Mouse (Mus musculus): ENCODE measurements around the gene Srpk1.

Gene Srpk1

GRCm38 (mm10) chr17:28622300-28622759 lies at the start of gene Srpk1:
Gene Srpk1 (minus strand): TSS chr17:28622709.
- peak; percentile 94 for DNase-seq (ENCODE audit: low read depth, low spot score)

GRCm38 (mm10) chr17:28659564-28659963 lies 37.1 kb upstream of the Srpk1 start:
- DNase-seq (ENCODE audit: low read depth, low spot score) = no peak

- DNase-seq (ENCODE audit: low read depth, low spot score) = peak; percentile 3
Observed at GRCm38 (mm10) chr17:28657936-28658335, 35.4 kb upstream of the Srpk1 start.

- DNase-seq (ENCODE audit: low read depth, low spot score) = no peak
Observed at GRCm38 (mm10) chr17:28650268-28650667, 27.8 kb upstream of the Srpk1 start.

GRCm38 (mm10) chr17:28648607-28649370 lies 26.3 kb upstream of the Srpk1 start:
- peak; percentile 23 for DNase-seq (ENCODE audit: low read depth, low spot score)

GRCm38 (mm10) chr17:28646221-28646620 lies 23.7 kb upstream of the Srpk1 start:
- DNase-seq (ENCODE audit: low read depth, low spot score) = no peak

GRCm38 (mm10) chr17:28644112-28644511 lies 21.6 kb upstream of the Srpk1 start:
- DNase-seq (ENCODE audit: low read depth, low spot score) = no peak

GRCm38 (mm10) chr17:28643697-28644096 lies 21.2 kb upstream of the Srpk1 start:
- no peak for DNase-seq (ENCODE audit: low read depth, low spot score)

- no peak for DNase-seq (ENCODE audit: low read depth, low spot score)
Observed at GRCm38 (mm10) chr17:28640113-28640512, 17.6 kb upstream of the Srpk1 start.

- no peak for DNase-seq (ENCODE audit: low read depth, low spot score)
Observed at GRCm38 (mm10) chr17:28637711-28638690, 15.5 kb upstream of the Srpk1 start.

- DNase-seq (ENCODE audit: low read depth, low spot score) = no peak
Observed at GRCm38 (mm10) chr17:28635842-28636241, 13.3 kb upstream of the Srpk1 start.

- DNase-seq (ENCODE audit: low read depth, low spot score) = no peak
Observed at GRCm38 (mm10) chr17:28629125-28629524, 6.6 kb upstream of the Srpk1 start.

- no peak for DNase-seq (ENCODE audit: low read depth, low spot score)
Observed at GRCm38 (mm10) chr17:28628248-28629124, 6.0 kb upstream of the Srpk1 start.

GRCm38 (mm10) chr17:28626937-28627336 lies 4.4 kb upstream of the Srpk1 start:
- DNase-seq (ENCODE audit: low read depth, low spot score) = no peak

- DNase-seq (ENCODE audit: low read depth, low spot score) = no peak
Observed at GRCm38 (mm10) chr17:28625327-28625726, 2.8 kb upstream of the Srpk1 start.

- DNase-seq (ENCODE audit: low read depth, low spot score) = no peak
Observed at GRCm38 (mm10) chr17:28624841-28625240, 2.3 kb upstream of the Srpk1 start.

GRCm38 (mm10) chr17:28621381-28622299 lies 869 bp downstream of the Srpk1 start:
- DNase-seq (ENCODE audit: low read depth, low spot score) = peak; percentile 72

- DNase-seq (ENCODE audit: low read depth, low spot score) = no peak
Observed at GRCm38 (mm10) chr17:28618775-28619174, 3.7 kb downstream of the Srpk1 start.

- DNase-seq (ENCODE audit: low read depth, low spot score) = no peak
Observed at GRCm38 (mm10) chr17:28618124-28618523, 4.4 kb downstream of the Srpk1 start.

GRCm38 (mm10) chr17:28617636-28618035 lies 4.9 kb downstream of the Srpk1 start:
- DNase-seq (ENCODE audit: low read depth, low spot score) = no peak

All from mesoderm, embryonic 11.5 days (tissue).